Mouse (Mus musculus) CH12F3 (cell line): ENCODE measurements around the gene Gm20479.

Experiments
- in situ Hi-C: fragments of 300-500 bp; cut with MboI; formaldehyde crosslinking; loops from 2 replicates; pipeline ENCODE4 v1.14.3; 2020; ENCODE audit warnings: low sequenced_read_pairs

The Gm20479 gene

DNA sequence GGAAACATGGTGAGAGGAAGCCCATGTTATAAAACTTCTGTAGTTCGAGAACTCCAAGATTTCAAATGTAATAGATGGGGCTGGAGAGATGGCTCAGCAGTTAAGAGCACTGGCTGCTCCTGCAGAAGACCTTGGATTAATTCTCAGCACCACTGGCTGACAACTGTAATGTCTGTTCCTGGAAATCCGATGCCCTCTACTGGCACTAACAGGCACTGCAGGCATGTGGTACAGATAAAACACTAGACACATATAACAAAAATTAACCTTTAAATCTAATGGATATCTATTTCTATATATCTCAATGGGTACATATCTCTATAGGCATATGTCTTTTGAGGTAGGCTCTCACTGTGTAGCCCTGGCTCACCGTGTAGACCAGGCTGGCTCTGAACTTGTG lies 42.8 kb downstream of the Gm20479 start:
- in situ Hi-C loops, result no loop called here

DNA sequence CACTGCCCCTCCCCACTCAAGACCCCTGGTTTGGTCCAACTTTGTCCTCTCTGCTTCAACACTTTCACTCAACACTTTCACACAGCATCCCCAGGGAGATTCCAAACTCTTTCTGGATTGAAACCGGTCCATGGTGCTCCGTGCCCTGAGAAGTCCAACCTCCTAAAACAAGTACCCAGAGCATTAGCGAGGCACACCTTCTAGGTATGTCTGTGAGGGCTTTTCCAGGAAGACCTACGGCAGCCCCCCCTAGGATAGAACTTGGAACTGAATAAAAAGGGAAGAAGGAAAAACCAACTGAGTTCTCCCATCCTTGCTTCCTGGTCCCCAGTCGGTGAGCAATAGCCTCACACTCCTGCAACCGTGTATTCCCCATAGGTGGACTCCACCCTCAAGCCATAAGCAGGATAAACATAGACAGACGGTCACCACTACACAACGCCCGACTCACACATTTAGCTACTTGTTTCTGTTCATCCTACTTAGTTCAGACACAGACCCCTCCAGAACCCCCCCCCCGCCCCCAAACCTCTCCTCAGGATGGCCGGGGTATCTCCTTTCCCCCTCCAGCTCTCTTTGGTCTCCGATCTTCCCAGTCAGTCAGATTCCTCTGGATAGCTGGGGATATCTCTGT lies 45.5 kb downstream of the Gm20479 start:
- in situ Hi-C loops, result no loop called here

DNA sequence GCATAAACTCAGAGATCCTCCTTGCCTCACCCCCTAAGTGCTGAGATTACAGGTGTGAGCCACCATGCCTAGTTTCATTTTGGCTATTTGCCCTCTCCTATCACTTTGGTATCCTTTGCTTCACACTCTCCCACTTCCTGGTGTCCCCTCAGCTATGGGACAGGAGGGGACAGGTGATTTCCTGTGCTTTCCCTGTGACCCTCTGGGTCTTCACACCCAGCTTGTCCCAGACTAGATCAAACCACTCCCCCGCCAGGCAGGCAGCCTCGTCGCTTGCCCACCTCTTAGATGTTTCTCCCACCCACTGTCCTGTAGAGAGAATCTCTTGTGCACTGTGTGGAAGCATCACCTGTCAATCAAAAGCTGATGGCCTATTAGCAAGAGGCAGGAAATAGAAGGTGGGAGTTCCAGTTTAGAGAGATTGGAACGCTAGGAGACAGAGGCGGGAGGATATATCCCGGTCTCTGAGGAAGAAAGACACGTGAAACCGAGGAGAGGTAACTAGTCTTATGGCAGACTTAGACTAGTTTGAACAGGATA lies 46.2 kb downstream of the Gm20479 start:
- in situ Hi-C loops, result no loop called here

DNA sequence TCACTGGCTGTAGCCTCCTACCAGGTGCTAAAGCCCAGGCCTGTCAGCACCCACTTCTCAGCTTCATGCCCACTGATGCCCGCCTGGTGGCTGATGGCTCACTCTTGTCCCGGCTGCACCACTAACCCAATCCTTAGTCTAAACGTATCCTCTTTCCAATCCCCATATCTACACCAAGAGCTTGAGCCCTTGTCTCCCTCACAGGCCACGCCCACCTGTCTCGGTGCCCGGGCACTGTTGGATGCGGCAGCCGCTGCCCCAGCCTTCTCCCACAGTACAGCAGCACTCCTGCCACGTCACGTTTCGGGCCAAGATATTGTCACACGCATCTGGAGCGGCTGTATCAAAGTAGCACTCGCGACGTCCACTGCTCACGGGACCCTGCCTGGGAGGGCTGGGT lies 46.9 kb downstream of the Gm20479 start:
- in situ Hi-C loops, result no loop called here

DNA sequence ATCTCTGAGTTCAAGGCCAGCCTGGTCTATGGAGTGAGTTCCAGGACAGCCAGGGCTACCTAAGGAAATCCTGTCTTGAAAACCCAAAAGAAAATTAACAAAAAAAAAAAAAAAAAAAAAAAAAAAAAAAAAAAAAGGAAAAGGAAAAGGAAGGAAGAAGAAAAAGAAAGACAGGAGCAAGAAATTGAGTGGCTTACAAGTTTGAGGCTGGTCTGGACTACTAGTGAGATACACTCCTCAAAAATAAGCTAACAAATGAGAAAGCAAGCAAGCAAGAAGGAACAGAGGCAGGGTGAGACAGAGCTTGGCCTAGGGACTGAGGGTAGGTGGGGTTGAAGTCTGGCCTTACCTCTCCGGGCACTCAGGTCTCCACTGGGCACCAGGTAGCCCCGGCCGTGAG lies 47.4 kb downstream of the Gm20479 start:
- in situ Hi-C loops, result no loop called here

DNA sequence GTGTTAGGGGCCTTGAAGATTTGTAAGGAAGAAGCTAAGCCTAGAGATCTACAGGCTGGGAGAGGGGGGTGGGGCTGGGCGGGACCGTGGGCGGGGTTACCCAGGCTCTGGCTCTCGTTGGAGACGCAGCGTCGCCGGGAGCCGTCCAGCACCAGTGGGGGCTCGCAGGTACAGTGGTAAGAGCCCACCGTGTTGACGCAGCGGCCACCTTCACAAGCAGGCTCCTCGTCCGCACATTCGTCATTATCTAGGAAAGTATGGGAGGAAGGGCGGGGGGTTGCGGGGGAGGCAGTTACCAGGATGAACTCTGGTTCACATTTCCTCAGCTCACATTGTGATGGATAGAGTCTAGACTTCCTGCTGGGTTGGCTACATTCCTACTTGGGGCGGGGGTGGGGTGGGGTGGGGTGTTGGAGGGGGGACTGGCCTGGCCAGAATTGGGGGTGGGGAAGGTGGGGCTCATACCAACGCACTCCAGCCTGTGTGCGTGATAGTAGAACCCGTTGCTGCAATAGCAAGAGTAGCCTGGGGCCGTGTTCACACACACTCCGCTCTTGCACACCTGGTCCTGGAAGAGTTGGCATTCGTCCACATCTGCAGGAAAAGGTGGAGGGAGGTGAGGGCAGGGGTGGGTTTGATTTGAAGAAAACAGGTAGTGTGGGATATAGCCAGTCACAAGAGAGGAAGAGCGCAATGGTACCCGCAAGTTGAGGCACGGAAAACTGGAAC lies 48.2 kb downstream of the Gm20479 start:
- in situ Hi-C loops, result no loop called here

DNA sequence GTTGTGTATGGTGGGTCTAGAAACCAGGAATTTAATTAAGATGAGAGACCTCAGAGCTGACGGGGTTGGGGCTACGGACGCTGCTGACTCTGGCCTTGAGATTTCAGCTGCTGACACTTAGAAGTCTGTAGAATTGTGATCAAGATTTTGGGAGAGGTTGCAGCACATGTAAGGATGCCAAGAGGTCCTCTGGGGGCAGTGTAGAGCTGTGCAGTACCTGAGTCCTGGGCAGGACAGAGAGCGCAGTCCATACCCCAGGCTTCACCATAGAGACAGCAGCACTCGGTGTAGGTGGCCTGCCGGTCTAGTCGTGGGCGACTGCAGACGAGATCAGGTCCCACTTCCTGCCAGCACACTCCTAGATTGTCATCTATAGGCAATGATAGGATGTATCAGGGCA lies 49.7 kb downstream of the Gm20479 start:
- in situ Hi-C loops, result no loop called here

DNA sequence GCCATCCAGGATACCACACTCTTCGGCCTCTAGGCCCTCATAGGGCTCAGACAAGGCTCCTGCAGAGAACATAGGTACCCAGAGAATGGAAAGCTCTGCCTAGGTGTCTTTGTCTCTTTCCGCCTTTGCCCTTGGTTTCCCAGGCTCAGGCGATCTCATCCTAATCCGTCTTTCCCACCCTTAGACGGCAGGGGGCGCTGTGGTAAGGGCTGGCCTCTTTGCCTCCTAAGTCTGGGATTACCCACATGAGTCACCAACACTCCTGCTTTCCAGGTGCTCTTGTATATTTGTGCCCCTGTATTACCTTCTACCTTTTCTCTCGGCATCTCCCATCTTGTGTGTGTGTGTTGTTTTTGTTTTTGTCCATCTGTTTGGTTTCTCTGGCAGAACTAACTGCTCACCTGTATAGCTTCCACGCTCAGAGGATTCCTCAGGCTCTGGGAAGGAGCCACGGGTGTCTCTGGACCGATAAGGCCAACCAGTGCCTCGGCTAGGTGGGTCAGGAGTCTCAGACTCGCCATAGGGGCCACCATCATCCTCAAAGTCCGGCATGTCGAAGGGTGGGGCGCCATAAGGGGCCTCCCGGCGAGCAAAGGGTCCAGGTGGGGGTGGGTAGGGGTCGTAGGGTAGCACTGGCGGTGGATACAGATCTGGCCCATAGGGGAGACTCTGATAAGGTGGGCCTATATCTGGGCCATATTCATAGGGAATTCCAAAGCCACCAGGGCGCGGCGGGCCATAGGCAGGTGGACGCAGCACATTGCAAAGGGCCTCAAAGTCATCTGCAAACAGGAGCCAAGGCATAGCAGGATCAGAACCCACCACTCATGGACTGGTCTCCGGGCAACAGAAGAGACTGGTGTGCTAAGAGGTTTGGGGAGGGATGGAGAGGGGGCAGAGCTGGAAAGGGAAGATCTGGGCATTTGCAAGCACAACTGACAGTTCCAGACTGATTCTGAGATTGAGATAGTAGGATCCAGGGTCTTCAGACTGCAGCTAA lies 50.8 kb downstream of the Gm20479 start:
- in situ Hi-C loops, result no loop called here

DNA sequence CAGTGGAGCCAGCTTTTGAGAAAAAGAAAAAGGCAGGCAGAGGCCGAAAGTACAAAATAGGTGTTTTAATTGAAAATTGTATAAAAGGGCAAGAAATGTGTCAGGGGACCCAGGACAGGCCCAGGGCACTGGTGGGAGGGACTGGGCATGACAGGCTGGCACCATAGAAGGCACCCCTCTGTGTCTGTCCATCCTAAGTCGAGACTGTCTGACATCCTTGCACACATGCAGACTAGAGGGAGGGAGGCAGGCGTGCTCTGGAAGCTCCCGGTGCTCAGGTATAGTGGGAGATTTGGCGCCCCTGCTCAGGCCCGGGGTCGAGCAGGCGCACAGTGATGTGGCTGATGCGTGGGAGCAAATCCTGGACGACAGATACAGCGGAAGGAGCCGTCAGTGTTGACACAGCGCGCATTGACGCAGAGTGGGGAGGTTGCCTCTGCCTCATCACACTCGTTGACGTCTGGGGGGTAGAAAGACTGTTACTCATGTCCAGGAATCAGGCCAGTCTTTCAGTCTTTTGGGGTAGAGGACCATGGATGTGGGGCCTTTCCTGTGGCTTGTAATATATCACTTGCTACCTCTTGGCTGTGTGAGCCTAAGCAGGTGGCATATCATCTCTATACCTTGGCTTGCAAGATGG lies 52.0 kb downstream of the Gm20479 start:
- in situ Hi-C loops, result no loop called here
